Mouse (Mus musculus) heart, embryonic 10.5 days (tissue): ENCODE data around the gene Skint1. TPM values are rescaled to one million over a fixed set of nuclear protein-coding genes. Genes with fewer than 3 reads are reported as not detected.
"Not testable (repeated sequence)": the region's sequence is repeated elsewhere in the genome, so short reads cannot be mapped to it uniquely, and the experiment has no call there.

Experiments
- DNase-seq: peaks from one replicate; pipeline ENCODE4 v3.0.0-alpha.2; 2017; ENCODE audit warnings: low spot score
- H3K27ac ChIP-seq: fragments of 300-500 bp; sonication (generic); 2 replicates; pipeline ENCODE4 v1.5.1; 2016; ENCODE audit warnings: mild to moderate bottlenecking
- H3K27me3 ChIP-seq: fragments of 300-500 bp; sonication (generic); 2 replicates; pipeline ENCODE4 v1.6.1; 2016; ENCODE audit warnings: mild to moderate bottlenecking; ENCODE audit not compliant: poor library complexity, insufficient read depth, severe bottlenecking
- H3K36me3 ChIP-seq: fragments of 300-500 bp; sonication (generic); 2 replicates; pipeline ENCODE4 v1.6.1; 2016; ENCODE audit warnings: mild to moderate bottlenecking, moderate library complexity
- H3K4me1 ChIP-seq: fragments of 300-500 bp; sonication (generic); 2 replicates; pipeline ENCODE4 v1.6.1; 2016; ENCODE audit warnings: mild to moderate bottlenecking
- H3K4me3 ChIP-seq: fragments of 300-500 bp; sonication (generic); 2 replicates; pipeline ENCODE4 v1.5.1; 2016; ENCODE audit warnings: mild to moderate bottlenecking, moderate library complexity
- H3K9me3 ChIP-seq: fragments of 300-500 bp; sonication (generic); 2 replicates; pipeline ENCODE4 v1.6.1; 2016; ENCODE audit warnings: mild to moderate bottlenecking, moderate library complexity
- WGBS: fragments of 180-500 bp; shearing (Covaris S2); methylation state at CpG from one replicate; pipeline ENCODE4 v1.1.7; 2016; 5-methylcytosine and 5-hydroxymethylcytosine counted together
- polyA plus RNA-seq: library from polyadenylated mRNA; unstranded; fragments of >200 nt; fragmentation: Nextera tagmentation; extraction: Ambion mirVana; gene quantifications from 2 replicates; pipeline ENCODE4 v1.2.1, GENCODE M21; 2016

The Skint1 gene
- polyA plus RNA-seq = not detected in 2 replicates

DNA sequence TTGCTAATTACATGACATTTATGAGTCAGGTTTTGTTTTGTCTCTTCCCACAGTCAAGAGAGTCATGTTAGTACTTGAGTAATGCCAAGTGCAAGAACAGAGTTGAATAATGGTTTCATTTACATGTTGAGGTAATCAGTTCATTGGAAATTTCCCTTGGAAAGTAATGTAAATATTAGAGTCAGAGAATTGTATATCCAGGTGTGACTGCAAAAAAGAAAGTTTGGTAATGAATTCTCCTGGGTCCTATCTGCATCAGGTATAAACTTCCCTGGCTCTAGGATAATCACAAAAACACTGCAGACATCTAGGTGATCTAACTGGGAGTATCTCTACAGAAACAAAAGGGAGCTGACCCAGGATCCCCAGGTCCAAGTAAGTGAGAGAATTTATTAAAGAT lies at the start of gene Skint1:
Skint1 (plus strand) TSS at position 301 of the 400 bp plus-strand sequence.
- no peak within 1 kb of the TSS for H3K4me3 ChIP-seq
- no peaks in the 10 kb centered on the region for H3K27me3 ChIP-seq
- H3K36me3 ChIP-seq = no peaks in the 10 kb centered on the region
- H3K27ac ChIP-seq = no peak within 1 kb of the TSS
- H3K4me1 ChIP-seq = no peaks in the 10 kb centered on the region
- no peak for DNase-seq
- no peaks in the 10 kb centered on the region for H3K9me3 ChIP-seq

DNA sequence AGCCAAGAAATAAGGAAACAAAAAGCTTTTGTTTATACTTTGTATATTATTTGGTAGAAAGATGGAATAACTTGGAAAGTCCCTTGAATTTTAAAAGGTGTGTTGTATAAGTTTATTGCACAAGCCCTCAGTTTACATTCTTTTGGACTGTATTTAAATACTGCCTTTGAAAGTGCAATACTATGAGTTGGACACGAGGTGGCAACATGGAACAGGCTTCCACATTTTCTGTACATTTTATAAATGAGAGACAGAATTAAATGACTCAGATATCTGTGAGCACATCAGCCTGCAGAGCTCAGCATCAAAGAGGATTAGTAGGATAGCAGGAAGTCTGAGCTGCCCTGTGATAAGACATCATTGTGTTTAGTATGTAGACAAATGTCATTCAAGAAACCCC lies 44.8 kb upstream of the Skint1 start:
- H3K4me1 ChIP-seq = no peaks in the 10 kb centered on the region
- H3K9me3 ChIP-seq = no peaks in the 10 kb centered on the region
- no peaks in the 10 kb centered on the region for H3K36me3 ChIP-seq
- H3K27ac ChIP-seq = no peak overlapping the region
- DNase-seq = no peak
- H3K4me3 ChIP-seq = no peak overlapping the region
- no peaks in the 10 kb centered on the region for H3K27me3 ChIP-seq
- 18% methylated on average over 1 of the region's 1 CpGs for WGBS

DNA sequence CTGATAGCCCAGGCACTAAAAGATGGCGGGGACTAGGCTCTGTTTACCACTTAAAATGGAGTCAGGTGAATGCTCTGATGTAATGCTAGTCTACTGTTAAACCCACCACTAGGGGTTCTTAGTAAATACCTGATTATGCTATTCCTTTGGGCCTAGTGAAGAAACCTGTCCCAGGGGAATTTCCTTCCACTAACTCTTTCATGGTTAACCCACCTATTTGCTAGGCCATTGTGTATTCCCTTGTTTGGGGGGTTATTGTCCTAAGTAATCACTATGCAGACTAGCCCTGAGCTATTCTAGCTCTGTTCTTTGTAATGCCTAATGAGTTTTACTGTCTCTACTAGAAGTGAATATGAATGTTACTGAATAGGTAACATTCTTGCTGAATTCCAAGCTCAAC lies 42.8 kb upstream of the Skint1 start:
- not testable (repeated sequence) for DNase-seq, H3K36me3 ChIP-seq, H3K4me3 ChIP-seq, H3K9me3 ChIP-seq, H3K27ac ChIP-seq, H3K27me3 ChIP-seq, H3K4me1 ChIP-seq
- WGBS = 50% methylated on average over 1 of the region's 1 CpGs

DNA sequence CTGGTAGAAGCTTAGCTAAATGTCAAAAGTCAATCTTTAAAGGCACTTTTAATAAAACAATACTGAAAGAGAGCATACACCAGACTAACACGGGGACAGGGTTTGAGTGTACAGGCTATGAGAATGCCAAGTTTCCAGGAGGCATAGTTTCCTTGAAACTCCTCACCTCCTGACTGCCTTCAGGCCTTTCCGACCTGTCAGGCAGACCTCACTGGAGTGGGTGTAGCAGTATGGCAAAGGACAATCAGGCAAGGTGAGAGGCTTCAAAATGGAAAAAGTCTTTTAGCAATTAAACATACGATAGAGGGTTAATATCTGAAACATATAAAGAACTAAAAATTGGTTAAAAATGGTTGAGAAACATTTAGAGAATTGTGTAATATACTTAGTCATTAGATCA lies 42.4 kb upstream of the Skint1 start:
- 71% methylated on average over 3 of the region's 3 CpGs for WGBS
- no peaks in the 10 kb centered on the region for H3K9me3 ChIP-seq
- no peak for DNase-seq
- H3K4me3 ChIP-seq = no peak overlapping the region
- no peaks in the 10 kb centered on the region for H3K36me3 ChIP-seq
- no peaks in the 10 kb centered on the region for H3K27me3 ChIP-seq
- no peaks in the 10 kb centered on the region for H3K4me1 ChIP-seq
- H3K27ac ChIP-seq = no peak overlapping the region

DNA sequence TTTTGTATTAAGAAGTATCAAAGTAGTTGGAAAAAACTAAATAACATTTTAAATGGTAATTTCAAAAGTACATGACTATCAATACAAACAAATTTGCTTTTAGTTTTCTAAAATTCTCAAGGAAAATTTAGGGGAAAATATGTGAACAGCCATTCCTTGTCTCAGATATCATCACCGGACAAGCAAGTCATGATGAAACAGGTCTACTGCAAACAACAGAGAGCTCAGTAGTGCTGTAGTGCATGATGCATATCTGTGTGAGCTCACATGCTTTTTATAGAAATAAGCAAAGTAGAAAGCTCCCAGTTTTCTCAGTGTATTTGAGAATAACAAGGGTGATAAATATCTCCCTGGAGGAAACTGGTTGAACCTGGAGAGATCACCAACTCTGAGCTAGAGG lies 33.4 kb upstream of the Skint1 start, which contains the start of gene Skint7:
Skint7 (plus strand) TSS at position 301 of the 400 bp plus-strand sequence.
- no peak for DNase-seq
- Histone ChIP-seq H3K4me1 (no peaks in the 10 kb centered on the region), H3K27me3 (no peaks in the 10 kb centered on the region), H3K4me3 (no peak within 1 kb of the TSS), H3K9me3 (no peaks in the 10 kb centered on the region; the same call in 1 of the 2 replicates), H3K27ac (no peak within 1 kb of the TSS), H3K36me3 (no peaks in the 10 kb centered on the region)
- WGBS = 93% methylated on average over 1 of the region's 1 CpGs

DNA sequence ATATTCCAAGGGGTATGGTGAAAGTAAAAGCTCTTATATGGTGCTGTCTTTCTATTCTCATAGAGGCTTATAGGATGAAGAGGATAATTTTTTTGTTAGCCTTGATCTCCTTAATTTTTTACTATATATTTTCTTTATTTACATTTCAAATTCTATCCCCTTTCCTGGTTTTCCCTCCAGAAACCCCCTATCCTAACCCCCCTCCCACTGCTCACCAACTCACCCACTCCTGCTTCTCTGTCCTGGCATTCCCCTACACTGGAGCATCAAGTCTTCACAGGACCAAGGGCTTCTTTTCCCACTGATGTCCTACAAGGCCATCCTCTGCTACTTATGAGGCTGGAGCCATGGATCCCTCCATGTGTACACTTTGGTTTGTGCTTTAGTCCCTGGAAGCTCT lies 65.6 kb downstream of the Skint1 start, which contains the start of gene Skint4:
Skint4 (plus strand) TSS at position 301 of the 400 bp plus-strand sequence.
- H3K9me3 ChIP-seq = no peaks in the 10 kb centered on the region
- H3K27ac ChIP-seq = no peak within 1 kb of the TSS
- DNase-seq = no peak
- no peaks in the 10 kb centered on the region for H3K4me1 ChIP-seq
- no peaks in the 10 kb centered on the region for H3K27me3 ChIP-seq
- no peak within 1 kb of the TSS for H3K4me3 ChIP-seq
- no peaks in the 10 kb centered on the region for H3K36me3 ChIP-seq

Other genes starting within 250 kb of the Skint1 start
- 0.30 TPM in 1 of 2 replicates, not detected in the other for gene Slc5a9, start 103.4 kb upstream of the Skint1 start, polyA plus RNA-seq
- gene Skint8, start 86.9 kb upstream of the Skint1 start, polyA plus RNA-seq = not detected in 2 replicates
- gene Skint7, start 33.3 kb upstream of the Skint1 start, polyA plus RNA-seq = not detected in 2 replicates
- not detected in 2 replicates for gene Skint4, start 65.7 kb downstream of the Skint1 start, polyA plus RNA-seq
- not detected in 2 replicates for gene Skint3, start 226.0 kb downstream of the Skint1 start, polyA plus RNA-seq